Mouse (Mus musculus): ENCODE results near the gene Gpm6b.

GRCm38 (mm10) chrX:166271489-166271888, 32.8 kb downstream of the Gpm6b start:
- TF ChIP-seq POLR2A (IDR thresholded peaks at IDR 0.05; ENCODE audit: borderline replicate concordance, low read depth, low read length): no peak
- no peak for TF ChIP-seq CTCF (IDR thresholded peaks at IDR 0.05; ENCODE audit: low read depth, low read length)
